Mouse (Mus musculus) hindbrain, embryonic 13.5 days (tissue): ENCODE measurements around the gene Amtn. TPM values are rescaled to one million over a fixed set of nuclear protein-coding genes. Genes with fewer than 3 reads are reported as not detected.

Experiments
- polyA plus RNA-seq: library from polyadenylated mRNA; unstranded; fragments of >200 nt; fragmentation: Nextera tagmentation; extraction: Ambion mirVana; gene quantifications from 2 replicates; pipeline ENCODE4 v1.2.1, GENCODE M21; 2015

The Amtn gene
- polyA plus RNA-seq, 1 experiment from 2014 or later: not detected

Other genes starting within 250 kb of the Amtn start
- not detected in 2 replicates for gene Gm11115, start 222.0 kb upstream of the Amtn start, polyA plus RNA-seq
- not detected in 2 replicates for gene Gm7714, start 107.2 kb upstream of the Amtn start, polyA plus RNA-seq
- not detected in 2 replicates for gene Prol1, start 58.8 kb upstream of the Amtn start, polyA plus RNA-seq
- gene Ambn, start 79.9 kb downstream of the Amtn start, polyA plus RNA-seq: not detected in 2 replicates
- not detected in 2 replicates for gene Enam, start 111.9 kb downstream of the Amtn start, polyA plus RNA-seq
- 0.23 and 0.38 TPM in 2 replicates for gene Jchain, start 151.8 kb downstream of the Amtn start, polyA plus RNA-seq
- 57.0 and 57.5 TPM in 2 replicates for gene Utp3, start 178.4 kb downstream of the Amtn start, polyA plus RNA-seq
- gene Rufy3, start 188.9 kb downstream of the Amtn start, polyA plus RNA-seq: 299 and 313 TPM in 2 replicates